Mouse (Mus musculus) CH12F3 (cell line): Measurements from ENCODE around the gene Hyal1.

Experiments
- in situ Hi-C: fragments of 300-500 bp; cut with MboI; formaldehyde crosslinking; loops from 2 replicates; pipeline ENCODE4 v1.14.3; 2020; ENCODE audit warnings: low sequenced_read_pairs

Hyal1 gene

GRCm38 (mm10) chr9:107615035-107615434 lies 38.3 kb downstream of the Hyal1 start:
- in situ Hi-C loops, result no loop called here

- in situ Hi-C loops, result no loop called here
Observed at GRCm38 (mm10) chr9:107617461-107617860, 40.7 kb downstream of the Hyal1 start.

DNA sequence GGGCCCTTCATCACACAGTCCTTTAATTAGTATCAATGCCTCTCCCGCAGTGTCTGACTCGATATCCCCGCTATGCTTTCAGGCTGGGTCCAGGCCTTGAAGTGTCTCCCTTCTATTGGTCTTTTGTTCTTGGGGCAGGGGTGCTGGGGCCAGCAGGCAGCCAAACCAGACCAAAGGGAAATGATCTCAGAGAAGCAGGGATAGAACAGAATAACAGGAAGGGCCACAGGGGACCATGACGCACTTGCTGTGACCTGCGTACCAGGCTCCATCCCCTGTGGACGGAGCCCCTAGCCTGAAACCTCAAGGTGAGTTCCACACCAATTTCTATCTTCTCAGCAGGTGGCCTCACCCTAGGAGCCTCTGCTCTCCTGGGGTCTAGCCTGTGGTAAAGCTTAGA lies 41.4 kb downstream of the Hyal1 start:
- in situ Hi-C loops, result no loop called here

- in situ Hi-C loops, result no loop called here
Observed at GRCm38 (mm10) chr9:107618778-107619545, 42.2 kb downstream of the Hyal1 start.

- in situ Hi-C loops, result no loop called here
Observed at GRCm38 (mm10) chr9:107619546-107619879, 42.8 kb downstream of the Hyal1 start.

- in situ Hi-C loops, result no loop called here
Observed at GRCm38 (mm10) chr9:107620954-107621353, 44.2 kb downstream of the Hyal1 start.

DNA sequence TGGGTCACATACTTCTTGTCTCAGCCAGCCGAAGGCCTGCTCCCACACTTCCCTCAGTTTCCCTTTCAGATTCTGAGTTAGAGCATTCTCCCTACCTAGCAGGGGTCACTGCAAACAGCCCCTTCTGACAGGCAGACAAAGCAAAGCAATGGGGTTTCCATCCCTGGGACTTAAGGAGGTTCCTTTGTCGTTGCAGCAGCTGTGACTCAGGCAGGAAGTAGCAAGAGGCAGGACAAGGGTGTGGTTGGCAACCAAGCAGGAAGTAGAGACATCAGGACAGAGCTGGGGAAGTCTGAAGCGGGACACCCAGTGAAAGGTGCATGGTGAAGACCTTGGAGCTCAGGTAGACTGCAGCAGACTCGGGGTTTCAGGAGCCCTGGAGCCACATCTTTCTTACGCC lies 47.8 kb downstream of the Hyal1 start:
- in situ Hi-C loops, result no loop called here

GRCm38 (mm10) chr9:107624951-107625350 lies 48.2 kb downstream of the Hyal1 start:
- in situ Hi-C loops, result no loop called here

- in situ Hi-C loops, result no loop called here
Observed at GRCm38 (mm10) chr9:107625351-107626128, 48.8 kb downstream of the Hyal1 start.

GRCm38 (mm10) chr9:107626158-107626843 lies 49.6 kb downstream of the Hyal1 start:
- in situ Hi-C loops, result no loop called here

GRCm38 (mm10) chr9:107626844-107627277 lies 50.1 kb downstream of the Hyal1 start:
- in situ Hi-C loops, result no loop called here

DNA sequence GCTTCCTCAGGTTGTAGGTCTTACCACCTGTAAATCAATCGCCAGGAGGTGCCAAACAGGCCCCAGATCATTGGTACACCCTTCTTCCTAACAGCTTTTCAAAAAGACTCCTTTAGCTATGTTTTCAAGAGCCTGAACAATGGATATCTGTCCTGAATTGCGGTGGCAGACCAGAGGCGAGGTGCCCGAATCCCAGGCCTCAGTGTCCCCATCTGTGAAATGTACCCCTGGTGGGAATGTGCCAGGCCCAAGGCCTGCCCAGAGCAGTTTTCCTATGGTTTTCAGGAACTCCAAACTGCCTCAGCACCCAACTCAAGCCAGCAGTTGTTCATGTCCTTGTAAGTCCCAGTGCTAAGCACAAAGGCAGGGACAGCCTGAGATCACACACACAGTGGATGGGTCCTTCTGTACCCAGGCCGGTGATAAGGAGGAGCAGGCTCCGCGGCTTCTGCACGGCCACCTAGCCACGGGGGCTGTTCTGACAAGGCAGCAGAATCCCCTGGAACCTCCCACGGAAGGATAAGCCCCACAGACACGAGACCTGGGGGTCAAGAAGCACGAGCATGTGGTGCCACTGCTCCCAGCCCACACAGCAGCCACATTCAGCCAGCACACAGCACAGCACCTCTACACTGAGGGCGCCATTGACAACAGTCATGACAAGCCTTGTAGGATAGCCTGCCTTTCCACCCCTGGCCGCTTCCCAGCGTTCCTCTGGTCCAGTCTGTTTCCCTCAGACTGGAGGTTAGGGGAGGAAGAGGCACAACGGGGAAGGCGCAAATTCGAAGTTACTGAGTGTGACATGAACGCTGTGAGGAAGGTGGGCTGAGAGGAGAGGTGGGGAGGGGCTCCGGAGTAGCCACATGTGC lies 50.9 kb downstream of the Hyal1 start:
- in situ Hi-C loops, result no loop called here

GRCm38 (mm10) chr9:107628721-107629410 lies 52.1 kb downstream of the Hyal1 start:
- in situ Hi-C loops, result no loop called here

DNA sequence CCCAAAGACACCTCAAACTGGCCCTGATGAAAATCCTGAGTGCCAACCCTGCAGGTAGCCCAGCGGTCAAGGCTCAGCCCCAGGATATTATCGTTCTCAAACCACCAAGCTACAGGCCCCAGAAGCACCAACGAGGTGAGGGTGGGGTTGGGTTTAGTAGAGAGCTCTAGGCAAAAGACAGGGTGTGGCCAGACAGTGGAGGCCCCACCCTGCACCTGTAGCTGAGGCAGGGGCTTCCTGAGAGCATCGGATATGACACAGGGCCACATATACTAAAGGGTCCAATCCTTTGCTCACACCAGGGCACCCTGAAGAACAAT lies 52.6 kb downstream of the Hyal1 start:
- in situ Hi-C loops, result no loop called here

- in situ Hi-C loops, result no loop called here
Observed at GRCm38 (mm10) chr9:107629901-107630425, 53.2 kb downstream of the Hyal1 start.

DNA sequence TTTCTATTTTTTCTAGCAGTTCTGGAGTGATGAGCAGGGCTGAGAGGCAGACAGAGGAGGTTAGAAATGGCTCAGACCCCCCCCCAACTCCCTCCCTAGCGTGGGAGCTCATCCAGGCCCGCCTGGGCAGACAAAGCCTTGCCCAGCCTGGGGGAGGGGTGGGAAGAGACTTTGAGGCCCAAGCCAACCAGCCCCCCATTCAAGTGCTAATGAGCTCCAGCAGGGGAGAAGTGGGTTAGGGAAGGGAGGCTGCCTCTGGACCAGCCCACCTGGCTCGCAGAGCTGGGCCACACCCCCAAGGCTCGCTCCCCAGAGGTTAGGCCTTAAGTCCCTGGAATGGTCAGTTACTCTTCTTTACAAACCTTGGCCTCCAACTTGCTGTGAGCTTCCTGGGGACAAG lies 53.8 kb downstream of the Hyal1 start:
- in situ Hi-C loops, result no loop called here
